Mouse (Mus musculus): ENCODE data around the gene Tifa. TPM values are rescaled to one million over a fixed set of nuclear protein-coding genes. Genes with fewer than 3 reads are reported as not detected.

Gene Tifa
- polyA plus RNA-seq, 1 experiment from 2014 or later, result 3.6 TPM

- H3K4me3 ChIP-seq (ENCODE audit: control insufficient read depth in 1 of 2, insufficient read depth in 1 of 2, low read depth in 1 of 2, low read length in 2 of 2), result no peak overlapping the region
- H3K4me2 ChIP-seq (ENCODE audit: low read length), result no peak overlapping the region
- no peaks in the 10 kb centered on the region for H3K9me3 ChIP-seq (ENCODE audit: control insufficient read depth, low read length)
- H3K27ac ChIP-seq (replicated peaks in 1 of 2; ENCODE audit: control insufficient read depth in 1 of 2, insufficient read depth in 1 of 2, low read depth in 2 of 2, low read length in 2 of 2), result no peak overlapping the region
- no peaks in the 10 kb centered on the region for H3K27me3 ChIP-seq (ENCODE audit: control insufficient read depth, insufficient read depth, low read length)
- peaks cover 6% of the 10 kb centered on the region for H3K36me3 ChIP-seq (ENCODE audit: control insufficient read depth, insufficient read depth, low read length)
- WGBS, result 83% methylated on average over 8 of the region's 8 CpGs
- no peaks in the 10 kb centered on the region for H3K4me1 ChIP-seq (ENCODE audit: control insufficient read depth in 2 of 2, insufficient read depth in 2 of 2, low read length in 2 of 2)
- no peak overlapping the region for H3K9ac ChIP-seq (ENCODE audit: low read length)
- ATAC-seq (ENCODE audit: insufficient number of reproducible peaks, insufficient read depth, low FRiP score, low read depth), result no peak
These were observed 11.6 kb downstream of the Tifa start for GRCm38 (mm10) chr3:127801162-127801561.

GRCm38 (mm10) chr3:127802814-127803213 is 13.2 kb downstream of the Tifa start:
- no peak overlapping the region for H3K4me3 ChIP-seq (ENCODE audit: control insufficient read depth in 1 of 2, insufficient read depth in 1 of 2, low read depth in 1 of 2, low read length in 2 of 2)
- H3K9ac ChIP-seq (ENCODE audit: low read length), result no peak overlapping the region
- ATAC-seq (ENCODE audit: insufficient number of reproducible peaks, insufficient read depth, low FRiP score, low read depth), result no peak
- peaks cover 18% of the 10 kb centered on the region for H3K36me3 ChIP-seq (ENCODE audit: control insufficient read depth, insufficient read depth, low read length)
- H3K4me2 ChIP-seq (ENCODE audit: low read length), result peak overlapping the region; percentile 34
- no peaks in the 10 kb centered on the region for H3K9me3 ChIP-seq (ENCODE audit: control insufficient read depth, low read length)
- no peaks in the 10 kb centered on the region for H3K4me1 ChIP-seq (ENCODE audit: control insufficient read depth in 2 of 2, insufficient read depth in 2 of 2, low read length in 2 of 2)
- no peak overlapping the region for H3K27ac ChIP-seq (replicated peaks in 1 of 2; ENCODE audit: control insufficient read depth in 1 of 2, insufficient read depth in 1 of 2, low read depth in 2 of 2, low read length in 2 of 2)
- no peaks in the 10 kb centered on the region for H3K27me3 ChIP-seq (ENCODE audit: control insufficient read depth, insufficient read depth, low read length)
- WGBS, result 36% methylated on average over 8 of the region's 8 CpGs

- Histone ChIP-seq H3K27ac (replicated peaks in 1 of 2; ENCODE audit: control insufficient read depth in 1 of 2, insufficient read depth in 1 of 2, low read depth in 2 of 2, low read length in 2 of 2) (no peak overlapping the region), H3K27me3 (ENCODE audit: control insufficient read depth, insufficient read depth, low read length) (no peaks in the 10 kb centered on the region), H3K9me3 (ENCODE audit: control insufficient read depth, low read length) (no peaks in the 10 kb centered on the region), H3K4me2 (ENCODE audit: low read length) (no peak overlapping the region), H3K36me3 (ENCODE audit: control insufficient read depth, insufficient read depth, low read length) (peaks cover 34% of the 10 kb centered on the region), H3K4me1 (ENCODE audit: control insufficient read depth in 2 of 2, insufficient read depth in 2 of 2, low read length in 2 of 2) (no peaks in the 10 kb centered on the region), H3K9ac (ENCODE audit: low read length) (no peak overlapping the region), H3K4me3 (ENCODE audit: control insufficient read depth in 1 of 2, insufficient read depth in 1 of 2, low read depth in 1 of 2, low read length in 2 of 2) (no peak overlapping the region)
- WGBS, result 77% methylated on average over 4 of the region's 4 CpGs
- ATAC-seq (ENCODE audit: insufficient number of reproducible peaks, insufficient read depth, low FRiP score, low read depth), result no peak
These were observed 14.8 kb downstream of the Tifa start for GRCm38 (mm10) chr3:127804439-127804838.

- Histone ChIP-seq H3K27me3 (ENCODE audit: control insufficient read depth, insufficient read depth, low read length) (no peaks in the 10 kb centered on the region), H3K27ac (replicated peaks in 1 of 2; ENCODE audit: control insufficient read depth in 1 of 2, insufficient read depth in 1 of 2, low read depth in 2 of 2, low read length in 2 of 2) (no peak overlapping the region), H3K4me3 (ENCODE audit: control insufficient read depth in 1 of 2, insufficient read depth in 1 of 2, low read depth in 1 of 2, low read length in 2 of 2) (no peak overlapping the region), H3K4me1 (ENCODE audit: control insufficient read depth in 2 of 2, insufficient read depth in 2 of 2, low read length in 2 of 2) (peaks cover 0 to 2% of the 10 kb centered on the region in 2 experiments; a peak in 1 of 4 replicates), H3K9me3 (ENCODE audit: control insufficient read depth, low read length) (no peaks in the 10 kb centered on the region), H3K9ac (ENCODE audit: low read length) (no peak overlapping the region), H3K4me2 (ENCODE audit: low read length) (no peak overlapping the region), H3K36me3 (ENCODE audit: control insufficient read depth, insufficient read depth, low read length) (peaks cover 36% of the 10 kb centered on the region)
- WGBS, result 84% methylated on average over 12 of the region's 12 CpGs
- ATAC-seq (ENCODE audit: insufficient number of reproducible peaks, insufficient read depth, low FRiP score, low read depth), result no peak
These were observed 15.5 kb downstream of the Tifa start for GRCm38 (mm10) chr3:127805071-127805470.

GRCm38 (mm10) chr3:127805991-127806390 is 16.4 kb downstream of the Tifa start:
- Histone ChIP-seq H3K4me2 (ENCODE audit: low read length) (no peak overlapping the region), H3K9ac (ENCODE audit: low read length) (no peak overlapping the region), H3K4me3 (ENCODE audit: control insufficient read depth in 1 of 2, insufficient read depth in 1 of 2, low read depth in 1 of 2, low read length in 2 of 2) (no peak overlapping the region), H3K4me1 (ENCODE audit: control insufficient read depth in 2 of 2, insufficient read depth in 2 of 2, low read length in 2 of 2) (peaks cover 0 to 2% of the 10 kb centered on the region in 2 experiments; a peak in 1 of 4 replicates), H3K27ac (replicated peaks in 1 of 2; ENCODE audit: control insufficient read depth in 1 of 2, insufficient read depth in 1 of 2, low read depth in 2 of 2, low read length in 2 of 2) (no peak overlapping the region), H3K27me3 (ENCODE audit: control insufficient read depth, insufficient read depth, low read length) (no peaks in the 10 kb centered on the region), H3K36me3 (ENCODE audit: control insufficient read depth, insufficient read depth, low read length) (peaks cover 36% of the 10 kb centered on the region), H3K9me3 (ENCODE audit: control insufficient read depth, low read length) (no peaks in the 10 kb centered on the region)
- ATAC-seq (ENCODE audit: insufficient number of reproducible peaks, insufficient read depth, low FRiP score, low read depth), result no peak
- 85% methylated on average over 6 of the region's 6 CpGs for WGBS

GRCm38 (mm10) chr3:127807846-127808245 is 18.2 kb downstream of the Tifa start:
- no peak overlapping the region for H3K9ac ChIP-seq (ENCODE audit: low read length)
- no peaks in the 10 kb centered on the region for H3K9me3 ChIP-seq (ENCODE audit: control insufficient read depth, low read length)
- WGBS, result 87% methylated on average over 5 of the region's 5 CpGs
- peaks cover 50% of the 10 kb centered on the region for H3K36me3 ChIP-seq (ENCODE audit: control insufficient read depth, insufficient read depth, low read length)
- no peak for ATAC-seq (ENCODE audit: insufficient number of reproducible peaks, insufficient read depth, low FRiP score, low read depth)
- H3K4me2 ChIP-seq (ENCODE audit: low read length), result no peak overlapping the region
- no peak overlapping the region for H3K4me3 ChIP-seq (ENCODE audit: control insufficient read depth in 1 of 2, insufficient read depth in 1 of 2, low read depth in 1 of 2, low read length in 2 of 2)
- no peaks in the 10 kb centered on the region for H3K27me3 ChIP-seq (ENCODE audit: control insufficient read depth, insufficient read depth, low read length)
- H3K4me1 ChIP-seq (ENCODE audit: control insufficient read depth in 2 of 2, insufficient read depth in 2 of 2, low read length in 2 of 2), result peaks cover 0 to 2% of the 10 kb centered on the region in 2 experiments; a peak in 1 of 4 replicates
- H3K27ac ChIP-seq (replicated peaks in 1 of 2; ENCODE audit: control insufficient read depth in 1 of 2, insufficient read depth in 1 of 2, low read depth in 2 of 2, low read length in 2 of 2), result no peak overlapping the region

GRCm38 (mm10) chr3:127809103-127809502 is 19.5 kb downstream of the Tifa start:
- H3K4me3 ChIP-seq (ENCODE audit: control insufficient read depth in 1 of 2, insufficient read depth in 1 of 2, low read depth in 1 of 2, low read length in 2 of 2), result no peak overlapping the region
- no peaks in the 10 kb centered on the region for H3K27me3 ChIP-seq (ENCODE audit: control insufficient read depth, insufficient read depth, low read length)
- H3K4me1 ChIP-seq (ENCODE audit: control insufficient read depth in 2 of 2, insufficient read depth in 2 of 2, low read length in 2 of 2), result peaks cover 0 to 2% of the 10 kb centered on the region in 2 experiments; a peak in 1 of 4 replicates
- H3K36me3 ChIP-seq (ENCODE audit: control insufficient read depth, insufficient read depth, low read length), result peaks cover 62% of the 10 kb centered on the region
- no peak overlapping the region for H3K4me2 ChIP-seq (ENCODE audit: low read length)
- H3K9ac ChIP-seq (ENCODE audit: low read length), result no peak overlapping the region
- no peak for ATAC-seq (ENCODE audit: insufficient number of reproducible peaks, insufficient read depth, low FRiP score, low read depth)
- 89% methylated on average over 7 of the region's 7 CpGs for WGBS
- H3K27ac ChIP-seq (replicated peaks in 1 of 2; ENCODE audit: control insufficient read depth in 1 of 2, insufficient read depth in 1 of 2, low read depth in 2 of 2, low read length in 2 of 2), result no peak overlapping the region
- H3K9me3 ChIP-seq (ENCODE audit: control insufficient read depth, low read length), result no peaks in the 10 kb centered on the region

GRCm38 (mm10) chr3:127817120-127817683 is 27.6 kb downstream of the Tifa start:
- no peak overlapping the region for H3K27ac ChIP-seq (replicated peaks in 1 of 2; ENCODE audit: control insufficient read depth in 1 of 2, insufficient read depth in 1 of 2, low read depth in 2 of 2, low read length in 2 of 2)
- WGBS, result 70% methylated on average over 7 of the region's 7 CpGs
- no peaks in the 10 kb centered on the region for H3K4me1 ChIP-seq (ENCODE audit: control insufficient read depth in 2 of 2, insufficient read depth in 2 of 2, low read length in 2 of 2)
- no peak overlapping the region for H3K9ac ChIP-seq (ENCODE audit: low read length)
- no peak overlapping the region for H3K4me3 ChIP-seq (ENCODE audit: control insufficient read depth in 1 of 2, insufficient read depth in 1 of 2, low read depth in 1 of 2, low read length in 2 of 2)
- H3K9me3 ChIP-seq (ENCODE audit: control insufficient read depth, low read length), result no peaks in the 10 kb centered on the region
- no peaks in the 10 kb centered on the region for H3K27me3 ChIP-seq (ENCODE audit: control insufficient read depth, insufficient read depth, low read length)
- H3K36me3 ChIP-seq (ENCODE audit: control insufficient read depth, insufficient read depth, low read length), result peaks cover 51% of the 10 kb centered on the region
- no peak for ATAC-seq (ENCODE audit: insufficient number of reproducible peaks, insufficient read depth, low FRiP score, low read depth)
- H3K4me2 ChIP-seq (ENCODE audit: low read length), result no peak overlapping the region
